Mouse (Mus musculus): ENCODE data around the gene Syngr4. TPM values are rescaled to one million over a fixed set of nuclear protein-coding genes. Genes with fewer than 3 reads are reported as not detected.
"Not testable (repeated sequence)": the region's sequence is repeated elsewhere in the genome, so short reads cannot be mapped to it uniquely, and the experiment has no call there.

The Syngr4 gene
- total and polyA plus RNA-seq, 2 experiments from 2014 or later = 0.51 TPM; not detected in 1

- no peaks in the 10 kb centered on the region for H3K9me3 ChIP-seq (ENCODE audit: low read length)
- H3K27ac ChIP-seq = no peak overlapping the region
- no peak overlapping the region for H3K4me3 ChIP-seq (ENCODE audit: low read length)
- 93% methylated on average over 2 of the region's 2 CpGs for WGBS
- DNase-seq (ENCODE audit: low spot score) = no peak
- H3K36me3 ChIP-seq (ENCODE audit: insufficient read depth, low read length) = peaks cover 73% of the 10 kb centered on the region
- H3K4me1 ChIP-seq (ENCODE audit: insufficient read depth, low read length) = no peaks in the 10 kb centered on the region
- no peaks in the 10 kb centered on the region for H3K27me3 ChIP-seq (ENCODE audit: insufficient read depth, low read length)
- no peak overlapping the region for H3K9ac ChIP-seq (replicated peaks; ENCODE audit: low read length)
- no peak overlapping the region for H3K4me2 ChIP-seq (ENCODE audit: low read depth, low read length)
- TF ChIP-seq CTCF (IDR thresholded peaks at IDR 0.05; ENCODE audit: low read depth) = no peak
- no peak for ATAC-seq
Measured at GRCm38 (mm10) chr7:45881011-45881410, 15.5 kb downstream of the Syngr4 start.

GRCm38 (mm10) chr7:45880531-45880930, 16.0 kb downstream of the Syngr4 start:
- Histone ChIP-seq H3K27ac (no peak overlapping the region), H3K4me1 (ENCODE audit: insufficient read depth, low read length) (no peaks in the 10 kb centered on the region), H3K27me3 (ENCODE audit: insufficient read depth, low read length) (no peaks in the 10 kb centered on the region), H3K4me3 (ENCODE audit: low read length) (no peak overlapping the region), H3K4me2 (ENCODE audit: low read depth, low read length) (no peak overlapping the region), H3K9me3 (ENCODE audit: low read length) (no peaks in the 10 kb centered on the region), H3K36me3 (ENCODE audit: insufficient read depth, low read length) (peaks cover 73% of the 10 kb centered on the region), H3K9ac (replicated peaks; ENCODE audit: low read length) (no peak overlapping the region)
- DNase-seq (ENCODE audit: low spot score) (no peak), ATAC-seq (no peak)
- 95% methylated on average over 4 of the region's 4 CpGs for WGBS
- no peak for TF ChIP-seq CTCF (IDR thresholded peaks at IDR 0.05; ENCODE audit: low read depth)

DNA sequence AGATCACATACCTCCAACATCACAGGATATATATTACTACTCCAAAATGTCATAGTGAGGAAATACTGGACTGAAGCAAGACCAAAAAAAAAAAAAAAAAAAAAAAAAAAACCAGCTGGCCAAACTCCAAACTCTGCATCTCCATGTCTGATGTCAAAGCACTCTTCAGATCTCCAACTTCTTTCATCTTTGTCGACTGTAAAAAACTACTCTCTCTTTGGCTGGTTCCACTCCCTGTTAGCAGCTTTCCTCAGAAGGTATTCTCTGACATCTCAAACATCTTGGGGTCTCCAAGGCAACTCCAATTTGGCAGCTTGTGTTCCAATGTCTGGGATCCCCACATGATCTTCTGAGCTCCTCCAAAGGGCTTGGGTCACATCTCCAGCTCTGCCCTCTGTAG, 18.2 kb downstream of the Syngr4 start, which contains the start of gene Grin2d:
Gene Grin2d (minus strand): TSS at position 101 of the 400 bp plus-strand sequence.
- H3K9me3 ChIP-seq (ENCODE audit: low read length); ATAC-seq; H3K27ac ChIP-seq; H3K9ac ChIP-seq (replicated peaks; ENCODE audit: low read length); H3K4me2 ChIP-seq (ENCODE audit: low read depth, low read length); H3K4me1 ChIP-seq (ENCODE audit: insufficient read depth, low read length); H3K4me3 ChIP-seq (ENCODE audit: low read length); DNase-seq (ENCODE audit: low spot score); H3K27me3 ChIP-seq (ENCODE audit: insufficient read depth, low read length): not testable (repeated sequence)
- peaks cover 53% of the 10 kb centered on the region for H3K36me3 ChIP-seq (ENCODE audit: insufficient read depth, low read length)
- 94% methylated on average over 1 of the region's 1 CpGs for WGBS

- no peaks in the 10 kb centered on the region for H3K9me3 ChIP-seq (ENCODE audit: low read length)
- no peak for TF ChIP-seq CTCF (IDR thresholded peaks at IDR 0.05; ENCODE audit: low read depth)
- H3K4me3 ChIP-seq (ENCODE audit: low read length) = no peak overlapping the region
- ATAC-seq = no peak
- H3K4me1 ChIP-seq (ENCODE audit: insufficient read depth, low read length) = peaks cover 6% of the 10 kb centered on the region
- no peaks in the 10 kb centered on the region for H3K27me3 ChIP-seq (ENCODE audit: insufficient read depth, low read length)
- H3K9ac ChIP-seq (replicated peaks; ENCODE audit: low read length) = no peak overlapping the region
- H3K27ac ChIP-seq = no peak overlapping the region
- H3K36me3 ChIP-seq (ENCODE audit: insufficient read depth, low read length) = peaks cover 39% of the 10 kb centered on the region
- H3K4me2 ChIP-seq (ENCODE audit: low read depth, low read length) = no peak overlapping the region
- whole genome bisulfite sequencing = 96% methylated on average over 7 of the region's 7 CpGs
- DNase-seq (ENCODE audit: low spot score) = no peak
Measured at GRCm38 (mm10) chr7:45876895-45877294, 19.6 kb downstream of the Syngr4 start.

DNA sequence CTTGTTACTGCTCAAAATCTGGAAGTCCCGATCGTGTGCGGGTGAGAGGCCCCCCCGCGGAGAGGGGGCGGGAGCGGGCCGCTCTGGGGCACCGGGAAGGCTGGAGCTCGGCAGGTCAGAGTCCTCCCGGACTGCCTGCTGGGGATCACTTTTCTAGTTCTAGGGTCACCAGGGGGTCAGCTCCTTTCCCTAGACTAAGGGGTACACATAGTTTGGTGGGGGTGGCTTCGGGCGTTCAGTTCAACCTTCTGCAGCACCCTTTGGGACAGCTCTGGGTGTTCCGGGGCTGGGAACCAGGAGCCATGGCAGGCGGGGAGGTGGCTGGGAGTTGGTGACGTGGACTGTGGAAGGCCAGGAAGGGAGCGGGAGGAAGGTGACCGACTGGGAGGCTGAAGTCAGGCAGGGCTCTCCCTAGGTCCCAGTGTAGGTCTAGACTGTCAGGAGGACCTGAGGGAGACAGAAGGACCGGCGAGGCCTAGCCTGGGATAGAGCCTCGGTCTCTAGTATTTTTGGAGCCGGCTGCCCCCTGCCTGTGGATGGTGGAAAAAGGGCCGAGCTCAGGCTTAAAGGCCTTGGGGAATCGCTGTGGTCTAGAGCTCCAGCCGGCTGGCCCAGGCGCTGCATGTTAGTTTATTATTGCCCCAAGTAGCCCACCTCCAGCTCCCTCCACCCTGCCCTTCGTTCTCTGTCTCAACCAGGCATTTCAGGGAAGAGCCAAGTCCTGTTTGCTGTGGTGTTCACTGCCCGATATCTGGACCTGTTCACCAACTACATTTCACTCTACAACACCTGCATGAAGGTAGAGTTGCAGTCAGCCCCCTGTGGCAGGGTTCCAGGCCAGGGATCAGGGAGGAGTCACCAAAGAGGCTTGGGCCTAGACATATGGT, 23.2 kb downstream of the Syngr4 start:
- Histone ChIP-seq H3K27me3 (ENCODE audit: insufficient read depth, low read length) (no peaks in the 10 kb centered on the region), H3K9me3 (ENCODE audit: low read length) (no peaks in the 10 kb centered on the region), H3K4me3 (ENCODE audit: low read length) (peak overlapping the region; percentile 84), H3K27ac (peak overlapping the region; percentile 87), H3K4me2 (ENCODE audit: low read depth, low read length) (peak overlapping the region; percentile 82), H3K9ac (replicated peaks; ENCODE audit: low read length) (peak overlapping the region; percentile 86), H3K36me3 (ENCODE audit: insufficient read depth, low read length) (peaks cover 19% of the 10 kb centered on the region), H3K4me1 (ENCODE audit: insufficient read depth, low read length) (peaks cover 16% of the 10 kb centered on the region)
- peak; percentile 10 for ATAC-seq
- DNase-seq (ENCODE audit: low spot score) = peak; percentile 69
- TF ChIP-seq CTCF (IDR thresholded peaks at IDR 0.05; ENCODE audit: low read depth) = peak; percentile 48
- WGBS = 2% methylated on average over 28 of the region's 28 CpGs

DNA sequence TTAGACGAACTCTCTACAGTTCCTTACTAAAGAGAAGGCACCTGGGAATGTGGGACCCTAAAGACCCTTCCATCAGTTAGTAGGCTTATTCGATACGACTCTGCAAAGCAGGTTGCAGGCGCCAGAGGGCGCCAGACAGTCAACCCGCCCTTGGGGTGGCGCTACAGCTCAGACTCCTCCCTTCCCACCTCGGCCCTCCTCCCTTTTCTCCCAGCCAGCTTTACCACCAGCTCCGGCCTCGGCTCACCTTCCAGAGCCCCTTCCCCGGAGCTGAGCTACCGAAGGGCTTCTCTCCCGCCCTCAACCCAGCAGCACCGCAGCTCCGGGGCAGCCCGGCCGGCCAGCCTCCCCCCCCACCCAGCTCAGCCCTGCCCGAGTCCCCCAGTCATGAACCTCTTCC, 23.9 kb downstream of the Syngr4 start, which contains the start of gene Kdelr1:
Gene Kdelr1 (plus strand): TSS at position 149 of the 400 bp plus-strand sequence.
- Histone ChIP-seq H3K27me3 (ENCODE audit: insufficient read depth, low read length) (no peaks in the 10 kb centered on the region), H3K9ac (replicated peaks; ENCODE audit: low read length) (peak within 1 kb of the TSS; percentile 86), H3K4me3 (ENCODE audit: low read length) (peak within 1 kb of the TSS; percentile 84), H3K4me2 (ENCODE audit: low read depth, low read length) (peak within 1 kb of the TSS; percentile 82), H3K36me3 (ENCODE audit: insufficient read depth, low read length) (peaks cover 15% of the 10 kb centered on the region), H3K4me1 (ENCODE audit: insufficient read depth, low read length) (peaks cover 23% of the 10 kb centered on the region), H3K27ac (peak within 1 kb of the TSS; percentile 87), H3K9me3 (ENCODE audit: low read length) (no peaks in the 10 kb centered on the region)
- under 1% methylated on average over 18 of the region's 18 CpGs for WGBS
- peak; percentile 95 for TF ChIP-seq CTCF (IDR thresholded peaks at IDR 0.05; ENCODE audit: low read depth)
- ATAC-seq (peak; percentile 58), DNase-seq (ENCODE audit: low spot score) (peak; percentile 96)

Measured in hindbrain, postnatal 0 days (tissue).